Mouse (Mus musculus): Measurements from ENCODE around the gene Otx2.

DNA sequence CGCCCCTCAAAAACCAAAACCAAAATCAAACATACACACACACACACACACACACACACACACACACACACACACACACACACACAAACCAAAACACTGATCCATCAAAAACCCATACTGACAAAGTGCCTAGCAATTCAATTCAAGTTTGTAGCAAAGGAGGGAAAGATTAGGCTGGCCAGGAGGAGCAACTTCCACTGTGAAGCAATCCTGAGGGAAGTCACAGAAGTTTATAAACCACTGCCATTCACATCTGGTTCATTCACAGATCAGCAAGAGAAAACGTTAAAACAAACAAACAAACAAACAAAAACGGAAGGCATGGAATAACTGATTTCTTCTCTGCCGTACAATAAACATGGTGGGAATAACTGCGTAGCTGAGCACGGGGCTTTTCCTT lies 16.4 kb downstream of the Otx2 start:
- TF ChIP-seq CTCF (IDR thresholded peaks at IDR 0.05; ENCODE audit: low read depth, low read length) (no peak), POLR2A (IDR thresholded peaks at IDR 0.05; ENCODE audit: insufficient read depth, low read length) (no peak)
